Mouse (Mus musculus) liver, embryonic 18 days (tissue): ENCODE data around the gene Slc25a27. TPM values are rescaled to one million over a fixed set of nuclear protein-coding genes. Genes with fewer than 3 reads are reported as not detected.

Source experiments
- polyA plus RNA-seq: library from polyadenylated mRNA; depleted of rRNA; stranded (reverse); fragments of >200 nt; gene quantifications from 2 replicates; pipeline ENCODE4 v1.2.3, GENCODE M21; 2012; rRNA removed

The Slc25a27 gene
- 1.6 and 1.7 TPM in 2 replicates for polyA plus RNA-seq

GRCm38 (mm10) chr17:43666576-43667289 lies at the start of gene Slc25a27:
Slc25a27 (minus strand) TSS chr17:43667214.

GRCm38 (mm10) chr17:43667290-43667843 lies 353 bp upstream of the Slc25a27 start, which contains the start of gene Cyp39a1:
Cyp39a1 (plus strand) TSS chr17:43667425.

DNA sequence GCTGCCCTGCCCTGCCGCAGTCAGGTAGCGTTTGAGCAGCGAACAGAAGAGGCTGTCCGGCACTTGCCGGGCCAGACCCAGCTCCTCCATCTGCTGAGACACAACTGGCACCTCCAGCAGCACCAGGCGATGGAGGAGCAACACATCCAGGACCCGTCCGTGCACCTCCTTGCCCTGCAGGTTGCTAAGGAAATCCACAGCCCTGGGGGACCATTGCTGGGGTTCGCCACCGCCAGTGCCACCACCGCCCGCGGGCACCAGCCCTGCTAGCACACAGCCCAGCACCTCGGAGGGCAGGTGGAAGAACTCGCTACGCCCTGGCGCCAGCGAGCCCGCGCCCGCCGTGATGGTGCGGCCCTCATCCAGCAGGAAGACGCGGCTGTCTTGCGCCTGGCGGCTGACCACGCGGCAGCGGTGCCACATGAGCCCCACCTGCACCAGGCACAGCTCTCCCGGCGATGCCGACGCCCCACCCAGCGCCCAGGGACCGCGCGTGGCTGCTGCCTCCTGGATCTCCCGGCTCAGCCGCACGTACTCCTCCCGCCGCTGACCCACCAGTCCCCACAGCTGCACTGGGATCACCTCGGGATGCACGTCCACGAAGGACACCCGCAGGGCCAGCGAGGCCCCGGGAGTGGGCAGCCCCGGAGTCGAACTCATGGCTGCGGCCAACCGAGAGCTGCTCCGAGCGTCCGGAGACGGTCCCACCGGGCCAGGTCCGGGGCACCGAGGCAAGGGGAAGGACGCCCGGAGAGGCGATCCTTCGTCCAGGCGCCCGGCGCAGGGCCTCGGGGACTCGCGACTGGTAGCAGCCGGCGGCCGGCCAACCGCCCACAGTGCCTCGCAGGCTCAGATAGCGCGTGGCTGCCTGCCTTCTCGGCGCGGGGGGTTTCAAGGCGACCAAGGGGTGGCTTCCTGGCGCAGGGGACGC lies 37.3 kb downstream of the Slc25a27 start, which contains the start of gene Tdrd6:
Gene Tdrd6 (minus strand): TSS at position 804 of the 931 bp plus-strand sequence.

Other genes starting within 250 kb of the Slc25a27 start
- 0.07 and 0.12 TPM in 2 replicates for gene Mep1a, start 164.4 kb downstream of the Slc25a27 start, polyA plus RNA-seq
- gene Ankrd66, start 123.6 kb downstream of the Slc25a27 start, polyA plus RNA-seq = 0.32 and 0.38 TPM in 2 replicates
- 32.1 and 33.5 TPM in 2 replicates for gene Pla2g7, start 99.1 kb downstream of the Slc25a27 start, polyA plus RNA-seq
- gene Tdrd6, start 36.9 kb downstream of the Slc25a27 start, polyA plus RNA-seq = 0.01 and 0.06 TPM in 2 replicates
- 34.4 and 35.6 TPM in 2 replicates for gene Cyp39a1, start 211 bp upstream of the Slc25a27 start, polyA plus RNA-seq
- gene Rcan2, start 134.1 kb upstream of the Slc25a27 start, polyA plus RNA-seq = 1.5 and 1.9 TPM in 2 replicates